Mouse (Mus musculus) leukemia stem cell, adult 10-12 weeks (primary cell): ENCODE results near the gene Glmp. TPM values are rescaled to one million over a fixed set of nuclear protein-coding genes. Genes with fewer than 3 reads are reported as not detected.

Experiments
- polyA plus RNA-seq: library from polyadenylated mRNA; stranded (reverse); fragments of >175 nt; gene quantifications from 2 replicates; pipeline ENCODE4 v1.2.3, GENCODE M21; 2012; ENCODE audit warnings: low replicate concordance

The Glmp gene
- polyA plus RNA-seq, result 14.5 and 95.1 TPM in 2 replicates

DNA sequence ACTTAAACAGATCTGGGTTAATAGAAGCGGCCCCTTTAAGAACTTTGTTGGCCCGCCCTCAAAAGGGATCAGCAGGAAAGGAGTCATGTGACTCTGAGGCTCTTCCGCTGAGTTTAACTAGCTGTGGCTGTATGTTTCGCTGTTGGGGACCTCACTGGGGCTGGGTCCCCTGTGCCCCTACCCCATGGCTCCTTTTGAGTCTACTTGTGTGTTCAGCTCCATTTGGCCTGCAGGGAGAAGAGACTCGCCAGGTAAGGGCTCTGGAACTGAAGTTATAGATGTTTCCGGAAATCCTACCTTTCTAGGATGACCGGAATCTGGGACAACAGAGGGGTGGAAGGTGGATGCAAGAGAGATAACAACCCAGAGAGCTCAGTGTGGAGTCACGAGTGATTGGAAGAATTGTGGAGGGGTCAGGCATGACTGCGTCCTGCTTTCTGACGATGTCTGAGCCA is at the start of gene Glmp:
Glmp (plus strand) TSS at position 73 of the 455 bp plus-strand sequence.

DNA sequence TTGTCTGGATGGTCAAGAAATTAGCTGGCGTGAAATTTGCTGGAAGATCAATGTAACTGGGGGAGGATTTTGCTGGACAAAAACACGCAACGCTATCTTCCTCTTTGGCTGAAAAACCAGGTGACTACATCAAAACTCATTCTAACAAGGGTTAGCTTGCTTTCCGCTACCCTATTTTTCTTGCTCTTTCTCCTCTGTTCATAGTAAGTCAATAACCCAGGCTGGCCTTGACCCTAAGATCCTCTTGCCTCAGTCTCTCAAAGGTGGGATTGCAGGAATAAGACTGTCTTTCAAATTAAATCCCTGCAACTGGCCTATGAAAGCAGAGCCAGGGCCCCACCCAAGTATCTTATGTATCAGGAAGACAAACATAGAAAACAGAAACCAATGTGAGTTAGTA is 37.7 kb upstream of the Glmp start, which contains the start of gene Gm38392:
Gm38392 (minus strand) TSS at position 101 of the 400 bp plus-strand sequence.

DNA sequence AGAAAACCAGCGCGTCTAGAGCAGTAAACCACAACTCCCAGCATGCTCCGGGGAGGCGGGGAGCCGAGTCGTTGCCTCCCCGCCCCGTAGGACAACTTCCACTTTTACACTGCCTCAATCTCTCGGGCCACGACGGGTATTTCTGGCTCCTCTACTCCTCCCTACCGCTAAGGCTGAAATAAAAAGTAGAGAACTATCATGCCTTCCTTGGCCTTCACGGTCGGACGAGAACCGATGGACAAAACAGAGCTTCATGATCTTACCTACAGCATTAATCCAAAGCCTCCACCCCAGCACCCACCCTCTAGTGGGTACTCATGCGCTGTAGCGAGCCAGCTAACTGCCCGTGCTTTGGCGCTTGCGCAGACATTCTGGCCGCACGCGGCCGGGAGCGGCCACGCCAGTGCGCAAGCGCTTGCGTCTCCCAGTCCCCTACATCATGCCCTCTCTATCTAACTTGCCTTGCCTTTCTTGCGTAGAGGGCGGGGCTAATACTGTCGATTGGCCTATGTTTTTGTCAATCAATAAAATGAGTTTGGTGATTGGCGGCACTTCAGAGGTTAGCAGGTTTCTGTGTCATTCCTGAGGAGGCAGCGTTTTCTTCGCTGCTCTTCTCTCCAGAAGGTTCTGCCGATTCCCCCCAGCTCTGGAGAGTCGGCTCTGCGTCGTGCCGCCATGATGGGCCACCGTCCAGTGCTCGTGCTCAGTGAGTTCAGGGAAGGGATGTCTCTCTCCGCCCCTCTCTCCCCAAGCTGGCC is 28.1 kb upstream of the Glmp start, which contains the start of the genes Tsacc and Cct3:
Tsacc (minus strand) TSS at position 439 of the 758 bp plus-strand sequence.
Cct3 (plus strand) TSS at position 556 of the 758 bp plus-strand sequence.

GRCm38 (mm10) chr3:88336058-88337013 is 11.5 kb downstream of the Glmp start, which contains the start of the genes Tmem79 and Smg5:
Gene Tmem79, minus strand, starts transcription at chr3:88336148.
Gene Smg5, plus strand, starts transcription at chr3:88336260.

DNA sequence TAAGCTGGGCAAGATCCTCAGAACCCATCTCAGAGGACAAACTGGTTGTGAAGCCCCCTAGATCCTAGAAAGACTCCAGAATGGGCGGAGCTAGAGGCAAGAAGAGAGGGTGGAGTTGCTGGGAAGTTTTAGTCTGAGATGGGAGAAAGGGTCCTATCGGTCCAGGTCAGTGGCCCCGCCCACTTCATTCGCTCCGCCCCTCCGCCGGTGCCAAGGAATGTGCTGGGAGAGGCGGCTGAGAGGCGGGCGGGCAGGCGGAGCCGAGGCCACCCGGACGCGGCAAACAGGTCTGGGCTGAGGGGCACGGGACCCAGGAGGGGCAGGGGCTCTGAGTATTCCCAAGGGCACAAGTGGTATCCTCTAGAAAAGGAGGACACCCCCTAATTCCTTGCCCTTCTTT is 39.5 kb downstream of the Glmp start, which contains the start of gene Paqr6:
Paqr6 (plus strand) TSS at position 248 of the 400 bp plus-strand sequence.

DNA sequence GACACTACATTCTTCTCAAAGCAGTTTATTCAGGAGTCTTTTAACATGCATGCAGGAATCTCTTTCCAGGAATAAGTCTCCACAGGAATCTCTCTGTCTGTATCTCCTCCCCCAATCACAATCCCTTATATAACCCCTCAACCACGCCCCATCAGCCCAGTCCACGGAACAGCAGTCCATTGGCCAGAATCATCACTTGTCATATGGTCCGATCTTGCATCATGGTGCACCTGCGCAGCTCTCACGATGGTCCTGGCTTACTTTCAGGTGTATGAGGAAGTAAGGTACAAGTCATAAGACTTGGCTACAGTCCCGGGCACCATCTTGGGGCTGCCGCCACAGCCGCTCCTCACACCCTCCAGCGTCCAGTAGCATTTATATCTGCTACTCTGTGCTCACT is 47.8 kb downstream of the Glmp start, which contains the start of gene Bglap3:
Bglap3 (minus strand) TSS at position 101 of the 400 bp plus-strand sequence.

GRCm38 (mm10) chr3:88378599-88378998 is 53.8 kb downstream of the Glmp start, which contains the start of gene Bglap2:
Gene Bglap2, minus strand, starts transcription at chr3:88378699.

Other genes starting within 250 kb of the Glmp start
- gene Ttc24, start 246.7 kb upstream of the Glmp start, polyA plus RNA-seq, result not detected in 2 replicates
- gene Iqgap3, start 243.1 kb upstream of the Glmp start, polyA plus RNA-seq, result 5.7 and 16.2 TPM in 2 replicates
- gene Mef2d, start 182.7 kb upstream of the Glmp start, polyA plus RNA-seq, result 122 and 139 TPM in 2 replicates
- gene Rhbg, start 70.3 kb upstream of the Glmp start, polyA plus RNA-seq, result 0.09 TPM in 1 of 2 replicates, not detected in the other
- not detected in 2 replicates for gene Gm38392, start 37.8 kb upstream of the Glmp start, polyA plus RNA-seq
- gene Tsacc, start 28.0 kb upstream of the Glmp start, polyA plus RNA-seq, result 0.58 and 0.66 TPM in 2 replicates
- gene Cct3, start 27.9 kb upstream of the Glmp start, polyA plus RNA-seq, result 11.4 and 21.3 TPM in 2 replicates
- gene Tmem79, start 11.1 kb downstream of the Glmp start, polyA plus RNA-seq, result 0.21 and 3.1 TPM in 2 replicates
- 91.7 and 114 TPM in 2 replicates for gene Smg5, start 11.2 kb downstream of the Glmp start, polyA plus RNA-seq
- 0.55 and 0.57 TPM in 2 replicates for gene Paqr6, start 39.6 kb downstream of the Glmp start, polyA plus RNA-seq
- gene Bglap3, start 47.7 kb downstream of the Glmp start, polyA plus RNA-seq, result not detected in 2 replicates
- gene Bglap2, start 53.7 kb downstream of the Glmp start, polyA plus RNA-seq, result not detected in 2 replicates
- 0.51 TPM in 1 of 2 replicates, not detected in the other for gene Bglap, start 59.4 kb downstream of the Glmp start, polyA plus RNA-seq
- gene Pmf1, start 85.3 kb downstream of the Glmp start, polyA plus RNA-seq, result 95.1 and 190 TPM in 2 replicates
- 4.0 and 23.4 TPM in 2 replicates for gene Slc25a44, start 100.1 kb downstream of the Glmp start, polyA plus RNA-seq
- gene Sema4a, start 136.2 kb downstream of the Glmp start, polyA plus RNA-seq, result 48.8 and 91.1 TPM in 2 replicates
- 591 and 773 TPM in 2 replicates for gene Lmna, start 184.9 kb downstream of the Glmp start, polyA plus RNA-seq
- gene Mex3a, start 207.4 kb downstream of the Glmp start, polyA plus RNA-seq, result 1.4 TPM in 2 replicates
- 0.39 TPM in 1 of 2 replicates, not detected in the other for gene Rab25, start 223.3 kb downstream of the Glmp start, polyA plus RNA-seq
- gene Lamtor2, start 228.1 kb downstream of the Glmp start, polyA plus RNA-seq, result 19.8 and 57.6 TPM in 2 replicates
- 75.8 and 121 TPM in 2 replicates for gene Ubqln4, start 228.7 kb downstream of the Glmp start, polyA plus RNA-seq